Mouse (Mus musculus) intestine, embryonic 16.5 days (tissue): ENCODE measurements around the gene Mlxipl. TPM values are rescaled to one million over a fixed set of nuclear protein-coding genes. Genes with fewer than 3 reads are reported as not detected.

ENCODE experiments used
- ATAC-seq: fragments of 200-750 bp; cut with Nextera tagmentation; 2 replicates; pipeline ENCODE4 v1.8.0; 2017; ENCODE audit warnings: moderate TSS enrichment, moderate library complexity
- H3K27ac ChIP-seq: fragments of 300-500 bp; sonication (generic); 2 replicates; pipeline ENCODE4 v1.5.1; 2014; ENCODE audit warnings: mild to moderate bottlenecking, low read length
- H3K27me3 ChIP-seq: fragments of 300-500 bp; sonication (generic); replicated peaks from 2 replicates; pipeline ENCODE4 v1.6.1; 2014; ENCODE audit warnings: low read length, control low read depth, mixed read lengths; ENCODE audit not compliant: control insufficient read depth, insufficient read depth
- H3K36me3 ChIP-seq: fragments of 300-500 bp; sonication (generic); 2 replicates; pipeline ENCODE4 v1.6.1; 2014; ENCODE audit warnings: low read length, control low read depth; ENCODE audit not compliant: control insufficient read depth, insufficient read depth
- H3K4me1 ChIP-seq: fragments of 300-500 bp; sonication (generic); 2 replicates; pipeline ENCODE4 v1.6.1; 2014; ENCODE audit warnings: low read length, control low read depth, mixed read lengths; ENCODE audit not compliant: control insufficient read depth, insufficient read depth
- H3K4me2 ChIP-seq: fragments of 300-500 bp; sonication (generic); 2 replicates; pipeline ENCODE4 v1.6.1; 2014; ENCODE audit warnings: low read depth, low read length, control low read depth
- H3K4me3 ChIP-seq: fragments of 300-500 bp; sonication (generic); 2 replicates; pipeline ENCODE4 v1.5.1; 2014; ENCODE audit warnings: mild to moderate bottlenecking, low read length
- H3K9ac ChIP-seq: fragments of 300-500 bp; sonication (generic); 2 replicates; pipeline ENCODE4 v1.6.1; 2014; ENCODE audit warnings: low read depth, low read length
- H3K9me3 ChIP-seq: fragments of 300-500 bp; sonication (generic); 2 replicates; pipeline ENCODE4 v1.6.1; 2016; ENCODE audit warnings: low read length, control low read depth; ENCODE audit not compliant: control insufficient read depth
- WGBS: fragments of 180-500 bp; shearing (Covaris S2); extraction: QIAGEN DNeasy Blood & Tissue Kit; methylation state at CpG from one replicate; pipeline ENCODE4 v1.1.7; 2014; 5-methylcytosine and 5-hydroxymethylcytosine counted together
- polyA plus RNA-seq: library from polyadenylated mRNA; unstranded; fragments of >200 nt; fragmentation: Nextera tagmentation; extraction: Ambion mirVana; gene quantifications from 2 replicates; pipeline ENCODE4 v1.2.1, GENCODE M21; 2015

The Mlxipl gene
- polyA plus RNA-seq, 1 experiment from 2014 or later, result 9.5 TPM

GRCm38 (mm10) chr5:135181776-135182175 lies 92.1 kb downstream of the Mlxipl start:
- Histone ChIP-seq H3K4me2 (no peak overlapping the region), H3K27ac (no peak overlapping the region), H3K9ac (no peak overlapping the region), H3K9me3 (no peaks in the 10 kb centered on the region), H3K4me1 (peaks cover 6% of the 10 kb centered on the region; the same call in 1 of the 2 replicates), H3K4me3 (no peak overlapping the region), H3K36me3 (peaks cover 22% of the 10 kb centered on the region), H3K27me3 (no peaks in the 10 kb centered on the region)
- ATAC-seq, result no peak
- 83% methylated on average over 6 of the region's 6 CpGs for WGBS

GRCm38 (mm10) chr5:135183131-135183861 lies 93.6 kb downstream of the Mlxipl start:
- Histone ChIP-seq H3K4me1 (peaks cover 6% of the 10 kb centered on the region; the same call in 1 of the 2 replicates), H3K9ac (peak overlapping the region; percentile 14; the same call in 1 of the 2 replicates), H3K27ac (peak overlapping the region; percentile 81), H3K36me3 (peaks cover 19% of the 10 kb centered on the region), H3K4me3 (no peak overlapping the region), H3K9me3 (no peaks in the 10 kb centered on the region), H3K4me2 (no peak overlapping the region), H3K27me3 (no peaks in the 10 kb centered on the region)
- 42% methylated on average over 8 of the region's 8 CpGs for WGBS
- no peak for ATAC-seq

- WGBS, result 92% methylated on average over 3 of the region's 3 CpGs
- H3K4me3 ChIP-seq, result no peak overlapping the region
- no peaks in the 10 kb centered on the region for H3K27me3 ChIP-seq
- H3K36me3 ChIP-seq, result peaks cover 14% of the 10 kb centered on the region
- no peak for ATAC-seq
- H3K4me2 ChIP-seq, result no peak overlapping the region
- no peak overlapping the region for H3K27ac ChIP-seq
- H3K9me3 ChIP-seq, result no peaks in the 10 kb centered on the region
- H3K9ac ChIP-seq, result no peak overlapping the region
- peaks cover 20% of the 10 kb centered on the region for H3K4me1 ChIP-seq
Measured at GRCm38 (mm10) chr5:135185016-135185415, 95.3 kb downstream of the Mlxipl start.

- H3K27me3 ChIP-seq, result no peaks in the 10 kb centered on the region
- no peak overlapping the region for H3K9ac ChIP-seq
- H3K4me2 ChIP-seq, result no peak overlapping the region
- H3K4me1 ChIP-seq, result peaks cover 21% of the 10 kb centered on the region
- ATAC-seq, result no peak
- H3K4me3 ChIP-seq, result no peak overlapping the region
- H3K27ac ChIP-seq, result no peak overlapping the region
- peaks cover 9% of the 10 kb centered on the region for H3K36me3 ChIP-seq
- 31% methylated on average over 3 of the region's 3 CpGs for WGBS
- no peaks in the 10 kb centered on the region for H3K9me3 ChIP-seq
Measured at GRCm38 (mm10) chr5:135185596-135185995, 95.9 kb downstream of the Mlxipl start.

- 0 out of 2 replicates have a peak, but pooled peaks cover 3% of the 10 kb centered on the region for H3K36me3 ChIP-seq
- peak overlapping the region; percentile 98 for H3K27ac ChIP-seq
- peak overlapping the region; percentile 54 for H3K4me2 ChIP-seq
- H3K27me3 ChIP-seq, result no peaks in the 10 kb centered on the region
- H3K4me1 ChIP-seq, result peaks cover 21% of the 10 kb centered on the region
- ATAC-seq, result no peak
- H3K9me3 ChIP-seq, result no peaks in the 10 kb centered on the region
- peak overlapping the region; percentile 97 for H3K4me3 ChIP-seq
- peak overlapping the region; percentile 98 for H3K9ac ChIP-seq
- WGBS, result 19% methylated on average over 10 of the region's 10 CpGs
Measured at GRCm38 (mm10) chr5:135186231-135186620, 96.5 kb downstream of the Mlxipl start.

GRCm38 (mm10) chr5:135186621-135187348 lies 97.1 kb downstream of the Mlxipl start, which contains the start of gene Baz1b:
Gene Baz1b (plus strand): TSS chr5:135187264.
- H3K9ac ChIP-seq, result peak within 1 kb of the TSS; percentile 98
- peaks cover 25% of the 10 kb centered on the region for H3K4me1 ChIP-seq
- ATAC-seq, result peak; percentile 98
- H3K36me3 ChIP-seq, result 0 out of 2 replicates have a peak, but pooled peaks cover 2% of the 10 kb centered on the region
- no peaks in the 10 kb centered on the region for H3K9me3 ChIP-seq
- peak within 1 kb of the TSS; percentile 98 for H3K27ac ChIP-seq
- WGBS, result under 1% methylated on average over 55 of the region's 57 CpGs
- H3K27me3 ChIP-seq, result no peaks in the 10 kb centered on the region
- H3K4me2 ChIP-seq, result peak within 1 kb of the TSS; percentile 70
- peak within 1 kb of the TSS; percentile 97 for H3K4me3 ChIP-seq

GRCm38 (mm10) chr5:135187349-135188213 lies 97.9 kb downstream of the Mlxipl start:
- ATAC-seq, result peak; percentile 73
- Histone ChIP-seq H3K9me3 (no peaks in the 10 kb centered on the region), H3K36me3 (no peaks in the 10 kb centered on the region), H3K4me2 (peak overlapping the region; percentile 70), H3K4me1 (peaks cover 29% of the 10 kb centered on the region), H3K27me3 (no peaks in the 10 kb centered on the region), H3K9ac (peak overlapping the region; percentile 98), H3K27ac (peak overlapping the region; percentile 98), H3K4me3 (peak overlapping the region; percentile 97)
- WGBS, result under 1% methylated on average over 102 of the region's 102 CpGs
